Mouse (Mus musculus) MEL-GATA-1-ER (cell line): ENCODE results near the gene Wdr70.
A peak's percentile ranks its signal among the peaks of the same experiment; 100 is the strongest.

Experiments used
- DNase-seq: peaks from one replicate; pipeline ENCODE4 v3.0.0-alpha.2; 2012; ENCODE audit warnings: low read depth; ENCODE audit errors: extremely low read depth

Wdr70 gene

GRCm38 (mm10) chr15:8031211-8031610 lies 67.8 kb downstream of the Wdr70 start:
- no peak for DNase-seq

- DNase-seq: no peak
Observed at GRCm38 (mm10) chr15:8030643-8031042, 68.4 kb downstream of the Wdr70 start.

GRCm38 (mm10) chr15:8027503-8027902 lies 71.5 kb downstream of the Wdr70 start:
- no peak for DNase-seq

GRCm38 (mm10) chr15:8011418-8011817 lies 87.6 kb downstream of the Wdr70 start:
- no peak for DNase-seq

GRCm38 (mm10) chr15:8007413-8007812 lies 91.6 kb downstream of the Wdr70 start:
- no peak for DNase-seq

GRCm38 (mm10) chr15:8006056-8006455 lies 93.0 kb downstream of the Wdr70 start:
- DNase-seq: no peak

GRCm38 (mm10) chr15:8005506-8005905 lies 93.5 kb downstream of the Wdr70 start:
- no peak for DNase-seq

- no peak for DNase-seq
Observed at GRCm38 (mm10) chr15:8003789-8004188, 95.2 kb downstream of the Wdr70 start.

GRCm38 (mm10) chr15:7998843-7999546 lies 100.0 kb downstream of the Wdr70 start:
- peak; percentile 79 for DNase-seq

GRCm38 (mm10) chr15:7998095-7998494 lies 100.9 kb downstream of the Wdr70 start:
- DNase-seq: peak; percentile 93

- no peak for DNase-seq
Observed at GRCm38 (mm10) chr15:7993721-7994120, 105.3 kb downstream of the Wdr70 start.

- DNase-seq: no peak
Observed at GRCm38 (mm10) chr15:7990101-7990500, 108.9 kb downstream of the Wdr70 start.

- no peak for DNase-seq
Observed at GRCm38 (mm10) chr15:7987374-7987773, 111.6 kb downstream of the Wdr70 start.

GRCm38 (mm10) chr15:7986274-7986673 lies 112.7 kb downstream of the Wdr70 start:
- no peak for DNase-seq

GRCm38 (mm10) chr15:7978640-7979039 lies 120.4 kb downstream of the Wdr70 start:
- DNase-seq: no peak

- DNase-seq: no peak
Observed at GRCm38 (mm10) chr15:7976775-7977174, 122.2 kb downstream of the Wdr70 start.

- DNase-seq: peak; percentile 26
Observed at GRCm38 (mm10) chr15:7974368-7974767, 124.6 kb downstream of the Wdr70 start.

GRCm38 (mm10) chr15:7972528-7972927 lies 126.5 kb downstream of the Wdr70 start:
- DNase-seq: no peak

- DNase-seq: no peak
Observed at GRCm38 (mm10) chr15:7962786-7963185, 136.2 kb downstream of the Wdr70 start.

GRCm38 (mm10) chr15:7961489-7961888 lies 137.5 kb downstream of the Wdr70 start:
- no peak for DNase-seq

- no peak for DNase-seq
Observed at GRCm38 (mm10) chr15:7956899-7957298, 142.1 kb downstream of the Wdr70 start.

- no peak for DNase-seq
Observed at GRCm38 (mm10) chr15:7950561-7950960, 148.4 kb downstream of the Wdr70 start.

GRCm38 (mm10) chr15:7941690-7942089 lies 157.3 kb downstream of the Wdr70 start:
- peak; percentile 72 for DNase-seq
